Mouse (Mus musculus) midbrain, embryonic 10.5 days (tissue): ENCODE results near the gene Lap3. TPM values are rescaled to one million over a fixed set of nuclear protein-coding genes. Genes with fewer than 3 reads are reported as not detected.

Experiments
- DNase-seq: peaks from one replicate; pipeline ENCODE4 v3.0.0-alpha.2; 2017; ENCODE audit warnings: low spot score
- H3K27ac ChIP-seq: fragments of 300-500 bp; sonication (generic); replicated peaks from 2 replicates; pipeline ENCODE4 v1.5.1; 2016; ENCODE audit warnings: mild to moderate bottlenecking
- H3K27me3 ChIP-seq: fragments of 300-500 bp; sonication (generic); 2 replicates; pipeline ENCODE4 v1.6.1; 2016; ENCODE audit warnings: low read depth, mild to moderate bottlenecking; ENCODE audit not compliant: poor library complexity, severe bottlenecking
- H3K36me3 ChIP-seq: fragments of 300-500 bp; sonication (generic); 2 replicates; pipeline ENCODE4 v1.6.1; 2016; ENCODE audit warnings: mild to moderate bottlenecking, moderate library complexity
- H3K4me1 ChIP-seq: fragments of 300-500 bp; sonication (generic); 2 replicates; pipeline ENCODE4 v1.6.1; 2016
- H3K4me3 ChIP-seq: fragments of 300-500 bp; sonication (generic); 2 replicates; pipeline ENCODE4 v1.5.1; 2016; ENCODE audit warnings: mild to moderate bottlenecking, moderate library complexity
- H3K9me3 ChIP-seq: fragments of 300-500 bp; sonication (generic); replicated peaks from 2 replicates; pipeline ENCODE4 v1.6.1; 2016; ENCODE audit warnings: mild to moderate bottlenecking
- WGBS: fragments of 180-500 bp; shearing (Covaris S2); methylation state at CpG from one replicate; pipeline ENCODE4 v1.1.7; 2016; 5-methylcytosine and 5-hydroxymethylcytosine counted together
- polyA plus RNA-seq: library from polyadenylated mRNA; unstranded; fragments of >200 nt; fragmentation: Nextera tagmentation; extraction: Ambion mirVana; gene quantifications from 2 replicates; pipeline ENCODE4 v1.2.1, GENCODE M21; 2016

The Lap3 gene
- polyA plus RNA-seq, 1 experiment from 2014 or later = 103 TPM

GRCm38 (mm10) chr5:45510071-45510470 is 16.9 kb downstream of the Lap3 start:
- no peaks in the 10 kb centered on the region for H3K4me1 ChIP-seq
- no peak for DNase-seq

GRCm38 (mm10) chr5:45512908-45513307 is 19.7 kb downstream of the Lap3 start:
- Histone ChIP-seq H3K27me3 (no peaks in the 10 kb centered on the region), H3K27ac (no peak overlapping the region), H3K36me3 (peaks cover 68% of the 10 kb centered on the region), H3K4me1 (no peaks in the 10 kb centered on the region), H3K4me3 (no peak overlapping the region), H3K9me3 (no peaks in the 10 kb centered on the region)
- no peak for DNase-seq
- WGBS = 94% methylated on average over 6 of the region's 6 CpGs

More at GRCm38 (mm10) chr5:45510071-45510470, 16.9 kb downstream of the Lap3 start:
- Histone ChIP-seq H3K27ac (no peak overlapping the region), H3K36me3 (peaks cover 89% of the 10 kb centered on the region), H3K4me3 (no peak overlapping the region), H3K9me3 (no peaks in the 10 kb centered on the region), H3K27me3 (no peaks in the 10 kb centered on the region)
- 89% methylated on average over 7 of the region's 7 CpGs for WGBS

- H3K27ac ChIP-seq = no peak overlapping the region
- H3K27me3 ChIP-seq = no peaks in the 10 kb centered on the region
- no peak overlapping the region for H3K4me3 ChIP-seq
- no peaks in the 10 kb centered on the region for H3K9me3 ChIP-seq
- WGBS = 92% methylated on average over 2 of the region's 2 CpGs
- peaks cover 65% of the 10 kb centered on the region for H3K36me3 ChIP-seq
- DNase-seq = no peak
- no peaks in the 10 kb centered on the region for H3K4me1 ChIP-seq
Observed at GRCm38 (mm10) chr5:45513511-45513910, 20.3 kb downstream of the Lap3 start.

GRCm38 (mm10) chr5:45514599-45514998 is 21.4 kb downstream of the Lap3 start:
- no peaks in the 10 kb centered on the region for H3K27me3 ChIP-seq
- H3K4me3 ChIP-seq = no peak overlapping the region
- H3K9me3 ChIP-seq = no peaks in the 10 kb centered on the region
- peaks cover 60% of the 10 kb centered on the region for H3K36me3 ChIP-seq
- WGBS = 94% methylated on average over 1 of the region's 1 CpGs
- no peak overlapping the region for H3K27ac ChIP-seq
- no peak for DNase-seq
- peaks cover 2% of the 10 kb centered on the region; the same call in 1 of the 2 replicates for H3K4me1 ChIP-seq

GRCm38 (mm10) chr5:45515151-45515743 is 22.1 kb downstream of the Lap3 start:
- no peaks in the 10 kb centered on the region for H3K27me3 ChIP-seq
- peaks cover 53% of the 10 kb centered on the region for H3K36me3 ChIP-seq
- WGBS = 92% methylated on average over 10 of the region's 10 CpGs
- no peak overlapping the region for H3K4me3 ChIP-seq
- no peaks in the 10 kb centered on the region for H3K9me3 ChIP-seq
- no peak for DNase-seq
- H3K4me1 ChIP-seq = peaks cover 4% of the 10 kb centered on the region; the same call in 1 of the 2 replicates
- no peak overlapping the region for H3K27ac ChIP-seq

GRCm38 (mm10) chr5:45519960-45520808 is 27.0 kb downstream of the Lap3 start, which contains the start of gene Med28:
TSS of gene Med28 (plus strand) at chr5:45520229.
- Histone ChIP-seq H3K9me3 (no peaks in the 10 kb centered on the region), H3K36me3 (peaks cover 31% of the 10 kb centered on the region), H3K4me1 (peaks cover 18% of the 10 kb centered on the region), H3K4me3 (peak within 1 kb of the TSS; percentile 96), H3K27ac (peak within 1 kb of the TSS; percentile 93), H3K27me3 (no peaks in the 10 kb centered on the region)
- 2% methylated on average over 56 of the region's 56 CpGs for WGBS
- peak; percentile 95 for DNase-seq

- 5% methylated on average over 5 of the region's 5 CpGs for WGBS
- no peak for DNase-seq
Observed at GRCm38 (mm10) chr5:45520809-45521110, 27.6 kb downstream of the Lap3 start.

GRCm38 (mm10) chr5:45521601-45522000 is 28.4 kb downstream of the Lap3 start:
- no peak overlapping the region for H3K27ac ChIP-seq
- no peaks in the 10 kb centered on the region for H3K9me3 ChIP-seq
- no peak for DNase-seq
- peaks cover 39% of the 10 kb centered on the region for H3K36me3 ChIP-seq
- H3K27me3 ChIP-seq = no peaks in the 10 kb centered on the region
- H3K4me3 ChIP-seq = peak overlapping the region; percentile 96
- 93% methylated on average over 6 of the region's 6 CpGs for WGBS
- peaks cover 18% of the 10 kb centered on the region for H3K4me1 ChIP-seq

More at GRCm38 (mm10) chr5:45520809-45521110, 27.6 kb downstream of the Lap3 start:
- Histone ChIP-seq H3K27ac (peak overlapping the region; percentile 93), H3K4me1 (peaks cover 18% of the 10 kb centered on the region), H3K27me3 (no peaks in the 10 kb centered on the region), H3K4me3 (peak overlapping the region; percentile 96), H3K36me3 (peaks cover 35% of the 10 kb centered on the region), H3K9me3 (no peaks in the 10 kb centered on the region)

GRCm38 (mm10) chr5:45525101-45525500 is 31.9 kb downstream of the Lap3 start:
- no peak overlapping the region for H3K27ac ChIP-seq
- no peak overlapping the region for H3K4me3 ChIP-seq
- WGBS = 93% methylated on average over 10 of the region's 10 CpGs
- H3K27me3 ChIP-seq = no peaks in the 10 kb centered on the region
- peaks cover 14% of the 10 kb centered on the region for H3K4me1 ChIP-seq
- no peak for DNase-seq
- H3K36me3 ChIP-seq = peaks cover 69% of the 10 kb centered on the region
- no peaks in the 10 kb centered on the region for H3K9me3 ChIP-seq

GRCm38 (mm10) chr5:45526338-45526737 is 33.2 kb downstream of the Lap3 start:
- Histone ChIP-seq H3K27me3 (no peaks in the 10 kb centered on the region), H3K27ac (no peak overlapping the region), H3K4me3 (no peak overlapping the region), H3K4me1 (peaks cover 7% of the 10 kb centered on the region), H3K36me3 (peaks cover 79% of the 10 kb centered on the region), H3K9me3 (no peaks in the 10 kb centered on the region)
- DNase-seq = no peak
- WGBS = 95% methylated on average over 4 of the region's 4 CpGs

GRCm38 (mm10) chr5:45529696-45530095 is 36.5 kb downstream of the Lap3 start:
- H3K9me3 ChIP-seq = no peaks in the 10 kb centered on the region
- 94% methylated on average over 3 of the region's 3 CpGs for WGBS
- H3K27ac ChIP-seq = no peak overlapping the region
- no peak overlapping the region for H3K4me3 ChIP-seq
- peak; percentile 16 for DNase-seq
- no peaks in the 10 kb centered on the region for H3K27me3 ChIP-seq
- H3K4me1 ChIP-seq = peaks cover 8% of the 10 kb centered on the region
- H3K36me3 ChIP-seq = peaks cover 72% of the 10 kb centered on the region

GRCm38 (mm10) chr5:45534319-45535098 is 41.3 kb downstream of the Lap3 start:
- H3K4me1 ChIP-seq = peaks cover 8% of the 10 kb centered on the region
- no peaks in the 10 kb centered on the region for H3K27me3 ChIP-seq
- H3K9me3 ChIP-seq = no peaks in the 10 kb centered on the region
- 5% methylated on average over 16 of the region's 17 CpGs for WGBS
- H3K4me3 ChIP-seq = peak overlapping the region; percentile 24
- H3K36me3 ChIP-seq = peaks cover 23% of the 10 kb centered on the region
- no peak overlapping the region for H3K27ac ChIP-seq
- peak; percentile 74 for DNase-seq
